Comparison of ENCODE assay signal across 8 mouse cellular contexts in the genomic region with DNA sequence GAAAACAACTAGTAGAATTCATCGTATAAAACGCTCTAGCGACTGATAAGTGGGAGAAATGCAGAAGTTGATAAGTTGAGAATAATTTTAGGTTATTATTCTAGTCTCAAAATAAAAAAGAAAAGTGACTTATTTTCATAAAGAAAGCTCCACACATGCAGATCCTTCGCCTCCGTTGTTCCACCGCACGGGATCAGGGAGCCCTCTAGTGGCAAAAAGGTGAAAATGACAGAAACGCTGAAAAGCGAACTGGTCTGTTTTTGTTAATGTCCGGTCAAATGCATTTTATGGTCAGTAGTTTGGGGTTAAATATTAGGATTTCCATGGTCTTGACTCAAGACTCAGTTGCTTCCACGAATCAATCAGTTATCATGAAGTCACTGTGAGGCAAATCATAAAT.
DNase-seq lines count a peak whose midpoint lies in the region; ATAC-seq lines count a peak whose summit lies in the region.

No protein-coding gene starts in this region.

- H3K4me3 ChIP-seq in heart, embryonic 16.5 days (ENCODE audit: low read length), result peak overlapping the region; percentile 54

- H3K36me3 ChIP-seq in heart, embryonic 16.5 days (ENCODE audit: control insufficient read depth, insufficient read depth), result no peaks in the 10 kb centered on the region

- DNase-seq in kidney, adult 18-20 months, result peak; percentile 28
- DNase-seq in kidney, adult 11 months, result no peak
- DNase-seq in adrenal gland, adult 18-20 months (ENCODE audit: low spot score in 2 of 2), result peak; percentile 14 to 27
- peak; percentile 68 for DNase-seq in embryo, embryonic 10 days (ENCODE audit: low spot score)
- peak; percentile 41 to 61 for DNase-seq in kidney, postnatal 36 days
- peak; percentile 41 for DNase-seq in lung, postnatal 14 days
- DNase-seq in right cerebral cortex, postnatal 10 days (ENCODE audit: low spot score in 2 of 2), result peak; percentile 57 to 65

- H3K4me2 ChIP-seq in heart, embryonic 16.5 days (ENCODE audit: low read depth, low read length), result peak overlapping the region; percentile 90

- peak overlapping the region; percentile 69 for H3K9ac ChIP-seq in heart, embryonic 16.5 days (ENCODE audit: low read length)

- H3K27ac ChIP-seq in heart, embryonic 16.5 days (ENCODE audit: low read length), result no peak overlapping the region

- H3K4me1 ChIP-seq in heart, embryonic 16.5 days (ENCODE audit: control insufficient read depth, insufficient read depth, low read length), result no peaks in the 10 kb centered on the region

- peaks cover 3% of the 10 kb centered on the region; the same call in 1 of the 2 replicates for H3K27me3 ChIP-seq in heart, embryonic 16.5 days (ENCODE audit: control insufficient read depth, insufficient read depth, low read length)

- WGBS in heart, embryonic 16.5 days, result 2% methylated on average over 11 of the region's 11 CpGs

- no peaks in the 10 kb centered on the region for H3K9me3 ChIP-seq in heart, embryonic 16.5 days (replicated peaks; ENCODE audit: control insufficient read depth, low read length)

- ATAC-seq in heart, embryonic 16.5 days (replicated peaks; ENCODE audit: extremely low read depth, insufficient read depth, low FRiP score), result peak; percentile 49; the same call in 1 of the 2 replicates
